In the genomic region with DNA sequence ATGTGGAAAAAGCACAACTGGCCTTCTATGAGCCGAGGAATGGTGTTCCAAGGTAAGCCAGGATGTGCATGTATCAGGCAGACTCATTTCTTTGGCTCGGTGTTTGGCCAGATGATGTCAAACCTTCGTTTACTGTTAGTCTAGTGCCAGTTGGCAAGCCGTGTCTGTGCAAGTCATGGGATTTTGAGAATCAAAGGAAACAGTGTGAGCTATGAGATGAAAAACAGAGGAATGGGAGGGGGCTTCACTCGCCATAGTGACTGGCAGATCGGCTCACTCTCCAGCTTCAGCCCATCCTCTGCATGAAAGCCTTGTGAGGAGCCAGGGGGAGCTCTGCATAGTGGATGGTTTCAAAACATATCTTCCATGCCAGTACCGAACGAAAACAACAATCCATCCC, we compare ENCODE assay signal across 16 mouse cellular contexts.
DNase-seq lines count a peak whose midpoint lies in the region; ATAC-seq and TF ChIP-seq lines count a peak whose summit lies in the region.
"Had no signal": no experiment of that assay in that cellular context is flagged by ENCODE, and none has a peak within 500 bp of the region (broad histone marks: within the 10 kb centered on the region; RNA-seq: fewer than 3 reads in every experiment).

No protein-coding gene starts in this region.

- H3K9me3 ChIP-seq in heart, embryonic 12.5 days (replicated peaks): peaks cover 6% of the 10 kb centered on the region; the same call in 1 of the 2 replicates
- no peaks in the 10 kb centered on the region for H3K9me3 ChIP-seq in embryonic facial prominence, embryonic 15.5 days (replicated peaks)
- H3K9me3 ChIP-seq in forebrain, postnatal 0 days (ENCODE audit: low read length): no peaks in the 10 kb centered on the region
- H3K9me3 ChIP-seq: intestine, embryonic 15.5 days; midbrain, embryonic 13.5 days had no signal

- no peak for TF ChIP-seq CTCF in forebrain, postnatal 0 days (IDR thresholded peaks at IDR 0.05; ENCODE audit: low read depth)

- no peak for ATAC-seq in heart, embryonic 12.5 days (ENCODE audit: insufficient number of reproducible peaks, low FRiP score)
- 0 out of 2 replicates have a peak, but pooled peaks have one; percentile 7 for ATAC-seq in embryonic facial prominence, embryonic 15.5 days (ENCODE audit: insufficient number of reproducible peaks, low FRiP score, low TSS enrichment, low read depth)
- peak; percentile 73 for ATAC-seq in forebrain, postnatal 0 days
- ATAC-seq: intestine, embryonic 15.5 days; midbrain, embryonic 13.5 days; Patski had no signal

- intact Hi-C loops in heart, postnatal 25 days (cut with DNase I): no loop called here

- H3K4me3 ChIP-seq in heart, embryonic 12.5 days: no peak overlapping the region
- no peak overlapping the region for H3K4me3 ChIP-seq in embryonic facial prominence, embryonic 15.5 days (replicated peaks)
- H3K4me3 ChIP-seq in forebrain, postnatal 0 days (ENCODE audit: low read depth, low read length): no peak overlapping the region
- H3K4me3 ChIP-seq: hindbrain, embryonic 10.5 days; intestine, embryonic 15.5 days; midbrain, embryonic 13.5 days had no signal

- no peaks in the 10 kb centered on the region for H3K4me1 ChIP-seq in heart, embryonic 12.5 days (replicated peaks)
- H3K4me1 ChIP-seq in embryonic facial prominence, embryonic 15.5 days: peaks cover 5% of the 10 kb centered on the region; the same call in 1 of the 2 replicates
- no peaks in the 10 kb centered on the region for H3K4me1 ChIP-seq in forebrain, postnatal 0 days (ENCODE audit: insufficient read depth)
- H3K4me1 ChIP-seq: hindbrain, embryonic 10.5 days; intestine, embryonic 15.5 days; midbrain, embryonic 13.5 days had no signal

- WGBS in heart, embryonic 12.5 days: 82% methylated on average over 8 of the region's 8 CpGs
- 64% methylated on average over 8 of the region's 8 CpGs for WGBS in embryonic facial prominence, embryonic 15.5 days
- WGBS in forebrain, postnatal 0 days: 55% methylated on average over 8 of the region's 8 CpGs

- no peaks in the 10 kb centered on the region for H3K27me3 ChIP-seq in heart, embryonic 12.5 days (replicated peaks)
- no peaks in the 10 kb centered on the region for H3K27me3 ChIP-seq in embryonic facial prominence, embryonic 15.5 days
- H3K27me3 ChIP-seq in forebrain, postnatal 0 days (ENCODE audit: insufficient read depth, low read length): no peaks in the 10 kb centered on the region
- H3K27me3 ChIP-seq: CH12.LX; intestine, embryonic 15.5 days; midbrain, embryonic 13.5 days had no signal

- H3K27ac ChIP-seq in heart, embryonic 12.5 days (ENCODE audit: poor library complexity, severe bottlenecking): no peak overlapping the region
- H3K27ac ChIP-seq in embryonic facial prominence, embryonic 15.5 days (replicated peaks): no peak overlapping the region
- H3K27ac ChIP-seq in forebrain, postnatal 0 days (ENCODE audit: low read depth, low read length): no peak overlapping the region
- H3K27ac ChIP-seq: hindbrain, embryonic 10.5 days; intestine, embryonic 15.5 days; kidney, postnatal 0 days; liver, embryonic 14.5 days; midbrain, embryonic 13.5 days had no signal

- H3K36me3 ChIP-seq in heart, embryonic 12.5 days: no peaks in the 10 kb centered on the region
- H3K36me3 ChIP-seq in embryonic facial prominence, embryonic 15.5 days: no peaks in the 10 kb centered on the region
- no peaks in the 10 kb centered on the region for H3K36me3 ChIP-seq in forebrain, postnatal 0 days (ENCODE audit: insufficient read depth)
- H3K36me3 ChIP-seq: hindbrain, embryonic 10.5 days; intestine, embryonic 15.5 days; midbrain, embryonic 13.5 days had no signal

- no peak overlapping the region for H3K4me2 ChIP-seq in heart, embryonic 12.5 days
- no peak overlapping the region for H3K4me2 ChIP-seq in embryonic facial prominence, embryonic 15.5 days (replicated peaks)
- H3K4me2 ChIP-seq in forebrain, postnatal 0 days (ENCODE audit: low read depth): no peak overlapping the region
- H3K4me2 ChIP-seq: intestine, embryonic 15.5 days; midbrain, embryonic 13.5 days had no signal

- DNase-seq in heart, adult 18-20 months: peak; percentile 36 to 40
- peak; percentile 45 for DNase-seq in forebrain, postnatal 0 days
- peak; percentile 12 for DNase-seq in heart, postnatal 25 days (ENCODE audit: low spot score)
- DNase-seq in retina, embryonic 14.5 days (ENCODE audit: low spot score): no peak
- no peak for DNase-seq in kidney, postnatal 10 days
- DNase-seq: right cerebral cortex, postnatal 25 days; thymus, adult 2 months had no signal

- no peak overlapping the region for H3K9ac ChIP-seq in heart, embryonic 12.5 days
- no peak overlapping the region for H3K9ac ChIP-seq in embryonic facial prominence, embryonic 15.5 days
- H3K9ac ChIP-seq in forebrain, postnatal 0 days: no peak overlapping the region
- H3K9ac ChIP-seq: intestine, embryonic 15.5 days; liver, embryonic 14.5 days; midbrain, embryonic 13.5 days had no signal

Comparison
In these comparisons a context has a peak if more than half of its experiments do, and no peak if none do; other contexts are left out.
1. DNase-seq: peak in heart, adult 18-20 months (2 of 2), forebrain, postnatal 0 days (single experiment) and heart, postnatal 25 days (single experiment); none in retina, embryonic 14.5 days (single experiment) and kidney, postnatal 10 days (single experiment).